Mouse (Mus musculus) G1E (cell line): ENCODE measurements around the gene Muc1. TPM values are rescaled to one million over a fixed set of nuclear protein-coding genes. Genes with fewer than 3 reads are reported as not detected.

Experiments used
- ATAC-seq: 2 replicates; pipeline ENCODE4 v1.8.0; 2016; ENCODE audit warnings: mild to moderate bottlenecking; ENCODE audit not compliant: insufficient number of reproducible peaks, poor library complexity, low FRiP score, severe bottlenecking; ENCODE audit errors: extremely low read depth
- DNase-seq: peaks from one replicate; pipeline ENCODE4 v3.0.0; 2012; ENCODE audit warnings: low spot score
- H3K27me3 ChIP-seq: 2 replicates; pipeline ENCODE4 v1.6.1; 2012; ENCODE audit warnings: mild to moderate bottlenecking, low read length, inconsistent platforms; ENCODE audit not compliant: insufficient read depth
- H3K36me3 ChIP-seq: replicated peaks from 2 replicates; pipeline ENCODE3; 2012; ENCODE audit warnings: mild to moderate bottlenecking, inconsistent platforms
- H3K4me1 ChIP-seq: 2 replicates; pipeline ENCODE4 v1.6.1; 2012; ENCODE audit warnings: low read depth, low read length, inconsistent platforms, mixed read lengths; ENCODE audit not compliant: insufficient read depth
- H3K4me3 ChIP-seq: 2 replicates; pipeline ENCODE4 v1.5.1; 2012; ENCODE audit warnings: low read depth, mild to moderate bottlenecking, inconsistent platforms, low read length, moderate library complexity, mixed read lengths
- H3K9me3 ChIP-seq: replicated peaks from 2 replicates; pipeline ENCODE4 v1.6.1; 2012; ENCODE audit warnings: inconsistent platforms
- CTCF ChIP-seq: IDR thresholded peaks from 2 replicates; pipeline ENCODE4 v1.5.1; 2012; ENCODE audit warnings: low read depth, low read length, inconsistent platforms, mixed read lengths
- GATA1 ChIP-seq: IDR thresholded peaks from 2 replicates; pipeline ENCODE4 v1.6.1; 2012; ENCODE audit warnings: borderline replicate concordance, low read length, inconsistent platforms, mixed read lengths
- GATA2 ChIP-seq: IDR thresholded peaks from 2 replicates; pipeline ENCODE4 v1.6.1; 2012; ENCODE audit warnings: low read depth, low read length, inconsistent platforms, borderline replicate concordance
- POLR2AphosphoS5 ChIP-seq: IDR thresholded peaks from 2 replicates; pipeline ENCODE4 v1.6.1; 2012; ENCODE audit warnings: low read depth, low read length, inconsistent platforms; ENCODE audit not compliant: insufficient replicate concordance
- TAL1 ChIP-seq: conservative IDR thresholded peaks from 2 replicates; pipeline ENCODE4 v1.6.1; 2012; ENCODE audit warnings: low read depth, low read length, inconsistent platforms, mixed read lengths
- polyA plus RNA-seq: library from polyadenylated mRNA; stranded (reverse); fragments of >175 nt; gene quantifications from 2 replicates; pipeline ENCODE4 v1.2.3, GENCODE M21; 2012
- total RNA-seq, 2 experiments: library from RNA; stranded (forward) in 1 of 2; stranded (reverse) in 1 of 2; fragments of 200-1000 nt in 1 of 2; fragments of >200 nt in 1 of 2; fragmentation: Nextera tagmentation in 1 of 2; gene quantifications; 2 replicates each; pipeline ENCODE4 v1.2.3; 2014 to 2017

Gene Muc1
- total RNA-seq (2014; fragmentation: Nextera tagmentation), result 0.34 TPM in 1 of 2 replicates, not detected in the other
- total RNA-seq (2017), result 0.06 and 0.16 TPM in 2 replicates
- not detected in 2 replicates for polyA plus RNA-seq

DNA sequence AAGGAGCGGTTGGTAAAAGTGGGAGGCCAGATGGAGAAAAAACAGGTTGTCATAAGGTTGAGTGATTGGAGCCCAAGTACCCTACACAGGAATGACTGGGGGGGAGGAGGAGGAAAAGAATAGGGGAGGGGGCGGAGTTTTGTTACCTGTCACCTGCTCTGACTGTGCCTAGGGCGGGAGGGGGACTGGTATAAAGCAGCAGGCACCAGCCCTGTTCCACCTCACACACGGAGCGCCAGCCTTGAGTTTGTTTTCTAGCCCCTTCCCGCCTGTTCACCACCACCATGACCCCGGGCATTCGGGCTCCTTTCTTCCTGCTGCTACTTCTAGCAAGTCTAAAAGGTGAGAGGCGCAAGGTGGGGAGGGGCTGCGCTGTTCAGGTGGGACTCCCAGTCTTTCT is at the start of gene Muc1:
TSS of gene Muc1 (plus strand) at position 222 of the 400 bp plus-strand sequence.
- DNase-seq (no peak), ATAC-seq (no peak)
- TF ChIP-seq GATA1 (no peak), POLR2AphosphoS5 (no peak), TAL1 (no peak)
- Histone ChIP-seq H3K4me3 (peak within 1 kb of the TSS; percentile 65), H3K9me3 (no peaks in the 10 kb centered on the region), H3K4me1 (peaks cover 45% of the 10 kb centered on the region), H3K27me3 (peaks cover 90% of the 10 kb centered on the region), H3K36me3 (no peaks in the 10 kb centered on the region)

DNA sequence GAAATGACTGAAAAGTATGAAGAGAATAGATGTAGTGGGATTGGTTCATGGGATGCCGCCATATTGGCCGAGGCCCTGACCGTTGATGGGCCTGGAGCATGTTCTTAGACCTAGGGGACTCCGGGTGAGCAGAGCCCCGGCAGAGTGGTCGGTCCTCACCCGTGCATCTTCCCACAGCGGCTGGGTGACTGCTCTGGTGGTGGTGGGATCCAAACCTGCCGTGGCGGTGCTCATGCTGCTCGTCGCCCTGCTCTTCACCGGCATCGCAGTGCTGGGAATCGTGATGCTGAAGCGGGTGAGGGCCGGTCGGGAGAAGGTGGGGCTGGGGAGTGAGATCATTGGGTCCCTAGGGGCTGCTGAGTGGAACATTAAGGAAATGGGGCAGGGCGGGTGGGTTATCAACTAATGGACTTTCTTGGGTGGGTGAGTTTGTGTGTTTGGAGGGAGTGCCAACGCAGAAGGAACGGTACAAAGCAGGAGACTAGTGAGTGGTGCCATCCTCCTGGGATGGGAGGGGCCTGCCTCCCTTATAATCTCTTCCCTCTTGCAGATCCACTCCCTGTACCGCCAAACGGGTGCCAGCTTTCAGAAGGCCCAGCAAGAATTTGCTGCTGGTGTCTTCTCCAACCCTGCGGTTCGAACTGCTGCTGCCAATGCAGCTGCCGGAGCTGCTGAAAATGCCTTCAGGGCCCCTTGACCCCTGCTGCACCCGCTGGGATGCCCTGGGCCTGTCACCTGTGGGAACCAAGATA is 46.9 kb upstream of the Muc1 start:
- peaks cover 77% of the 10 kb centered on the region for H3K36me3 ChIP-seq
- ATAC-seq (no peak), DNase-seq (no peak)
- H3K9me3 ChIP-seq, result no peaks in the 10 kb centered on the region
- peaks cover 60% of the 10 kb centered on the region for H3K4me1 ChIP-seq
- no peaks in the 10 kb centered on the region for H3K27me3 ChIP-seq
- no peak for TF ChIP-seq CTCF
- TF ChIP-seq TAL1, result no peak
- no peak for TF ChIP-seq GATA1
- TF ChIP-seq GATA2, result no peak
- no peak for TF ChIP-seq POLR2AphosphoS5
- peak overlapping the region; percentile 7; the same call in 1 of the 2 replicates for H3K4me3 ChIP-seq

DNA sequence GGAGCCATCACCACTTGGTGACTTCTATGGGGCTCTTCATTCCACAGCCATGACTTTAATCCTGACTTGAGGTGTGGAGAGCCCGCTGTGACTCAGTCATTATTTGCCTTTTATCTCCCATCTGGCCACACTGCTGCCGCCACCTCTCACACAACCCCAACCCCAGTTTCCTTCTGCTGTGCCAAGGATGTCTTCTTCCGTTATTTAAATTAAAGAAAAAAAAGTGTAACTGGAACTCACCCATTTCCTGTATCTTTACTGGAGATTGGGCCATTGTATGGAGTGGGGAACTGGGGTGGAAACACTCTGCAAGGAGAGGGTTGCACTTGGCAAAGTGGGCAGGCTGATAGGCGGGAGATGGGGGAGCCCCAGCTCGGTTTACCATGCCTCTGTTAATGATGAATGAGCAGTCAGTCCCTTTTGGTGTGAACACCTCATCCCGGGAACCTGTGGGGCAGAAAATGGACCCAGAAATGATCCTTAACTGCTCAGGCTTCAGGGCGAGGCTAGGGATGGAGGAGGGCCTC is 46.3 kb upstream of the Muc1 start:
- H3K36me3 ChIP-seq, result peaks cover 84% of the 10 kb centered on the region
- 0 out of 2 replicates have a peak, but pooled peaks have one; percentile 11 for ATAC-seq
- no peaks in the 10 kb centered on the region for H3K27me3 ChIP-seq
- no peak for TF ChIP-seq GATA1
- no peak for TF ChIP-seq POLR2AphosphoS5
- no peak for TF ChIP-seq GATA2
- no peak for TF ChIP-seq TAL1
- no peak for TF ChIP-seq CTCF
- H3K4me3 ChIP-seq, result peak overlapping the region; percentile 47; the same call in 1 of the 2 replicates
- H3K9me3 ChIP-seq, result no peaks in the 10 kb centered on the region
- H3K4me1 ChIP-seq, result peaks cover 63% of the 10 kb centered on the region
- DNase-seq, result no peak

- H3K36me3 ChIP-seq, result peaks cover 91% of the 10 kb centered on the region
- H3K9me3 ChIP-seq, result no peaks in the 10 kb centered on the region
- H3K27me3 ChIP-seq, result no peaks in the 10 kb centered on the region
- H3K4me1 ChIP-seq, result peaks cover 60% of the 10 kb centered on the region
- peak within 1 kb of the TSS; percentile 47; the same call in 1 of the 2 replicates for H3K4me3 ChIP-seq
- DNase-seq (no peak), ATAC-seq (peak; percentile 41; the same call in 1 of the 2 replicates)
- TF ChIP-seq GATA2 (no peak), CTCF (no peak), POLR2AphosphoS5 (no peak)
Measured at GRCm38 (mm10) chr3:89183058-89183958, 45.5 kb upstream of the Muc1 start, which contains the start of gene Fam189b. Gene Fam189b (plus strand): TSS chr3:89183143.

DNA sequence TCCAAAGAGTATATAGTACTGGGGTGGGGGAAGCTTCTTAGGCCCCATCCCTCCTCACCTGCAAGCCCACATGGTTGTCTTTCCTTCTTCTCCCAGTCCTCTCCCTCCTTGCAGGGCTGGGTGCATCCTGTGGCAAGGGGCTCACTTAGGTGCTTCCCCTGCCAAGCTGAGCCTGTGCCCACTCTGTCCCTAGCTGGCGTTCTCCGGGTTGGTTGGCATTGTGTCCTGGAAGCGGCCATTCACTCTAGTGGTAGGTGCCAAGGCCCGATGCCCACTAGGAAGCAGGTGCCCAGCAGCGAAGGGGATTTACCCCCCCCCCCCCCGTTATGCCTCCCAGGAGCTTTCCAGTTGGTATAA is 44.9 kb upstream of the Muc1 start:
- H3K4me1 ChIP-seq, result peaks cover 54% of the 10 kb centered on the region
- DNase-seq, result no peak

DNA sequence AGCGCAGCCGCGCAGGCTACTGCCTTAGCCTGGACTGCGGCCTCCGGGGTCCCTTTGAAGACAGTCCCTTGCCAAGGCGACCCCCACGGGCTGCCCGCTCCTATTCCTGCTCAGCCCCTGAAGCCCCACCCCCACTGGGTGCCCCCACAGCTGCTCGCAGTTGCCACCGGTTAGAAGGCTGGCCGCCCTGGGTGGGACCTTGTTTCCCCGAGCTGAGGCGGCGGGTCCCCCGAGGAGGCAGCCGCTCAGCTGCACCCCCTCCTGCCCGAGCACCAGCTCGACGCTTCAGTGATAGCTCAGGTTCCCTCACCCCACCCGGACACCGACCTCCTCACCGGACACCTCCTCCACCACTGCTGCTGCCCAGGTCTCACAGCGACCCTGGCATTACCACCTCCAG is 41.7 kb upstream of the Muc1 start:
- TF ChIP-seq GATA2, result no peak
- no peak for TF ChIP-seq CTCF
- no peak for TF ChIP-seq GATA1
- TF ChIP-seq TAL1, result no peak
- no peak for TF ChIP-seq POLR2AphosphoS5
- H3K9me3 ChIP-seq, result no peaks in the 10 kb centered on the region
- DNase-seq (no peak), ATAC-seq (no peak)
- H3K36me3 ChIP-seq, result peaks cover 60% of the 10 kb centered on the region
- no peak overlapping the region for H3K4me3 ChIP-seq
- no peaks in the 10 kb centered on the region; the same call in 1 of the 2 replicates for H3K27me3 ChIP-seq
- peaks cover 29% of the 10 kb centered on the region for H3K4me1 ChIP-seq

More for the DNA sequence above, 44.9 kb upstream of the Muc1 start:
- no peak for ATAC-seq
- Histone ChIP-seq H3K27me3 (no peaks in the 10 kb centered on the region; the same call in 1 of the 2 replicates), H3K9me3 (no peaks in the 10 kb centered on the region), H3K36me3 (peaks cover 92% of the 10 kb centered on the region), H3K4me3 (no peak overlapping the region)
- TF ChIP-seq POLR2AphosphoS5 (no peak), CTCF (no peak), GATA2 (no peak), TAL1 (no peak), GATA1 (no peak)
